Mouse (Mus musculus): ENCODE measurements at regions not wholly inside any gene's neighbourhood (a gene's known extent, or its start where the extent isn't known, plus 50 kb on each side); places are given as distances from the start of the nearest gene placed in this dataset.

- no peak for DNase-seq (ENCODE audit: low spot score in 2 of 2)
Observed at GRCm38 (mm10) chr10:46331599-46332283, 754.1 kb downstream of the Hace1 start.

- DNase-seq (ENCODE audit: low spot score in 2 of 2), result no peak
Observed at GRCm38 (mm10) chr10:46333231-46333630, 755.6 kb downstream of the Hace1 start.

- DNase-seq (ENCODE audit: low spot score in 2 of 2), result no peak
Observed at GRCm38 (mm10) chr10:46345315-46345714, 767.7 kb downstream of the Hace1 start.

GRCm38 (mm10) chr10:46349613-46350012, 772.0 kb downstream of the Hace1 start:
- no peak for DNase-seq (ENCODE audit: low spot score in 2 of 2)

- DNase-seq (ENCODE audit: low spot score in 2 of 2), result no peak
Observed at GRCm38 (mm10) chr10:46350196-46350595, 772.6 kb downstream of the Hace1 start.

GRCm38 (mm10) chr10:46356775-46357174, 779.1 kb downstream of the Hace1 start:
- no peak for DNase-seq (ENCODE audit: low spot score in 2 of 2)

- DNase-seq (ENCODE audit: low spot score in 2 of 2), result no peak
Observed at GRCm38 (mm10) chr10:46373715-46374475, 796.3 kb downstream of the Hace1 start.

GRCm38 (mm10) chr10:46374646-46375045, 797.0 kb downstream of the Hace1 start:
- DNase-seq (ENCODE audit: low spot score in 2 of 2), result no peak

GRCm38 (mm10) chr10:46397089-46397488, 819.5 kb downstream of the Hace1 start:
- DNase-seq (ENCODE audit: low spot score in 2 of 2), result no peak

- DNase-seq (ENCODE audit: low spot score in 2 of 2), result no peak
Observed at GRCm38 (mm10) chr10:46403883-46404282, 826.3 kb downstream of the Hace1 start.

All from urinary bladder, postnatal 36 days (tissue).